Mouse (Mus musculus): ENCODE results near the gene Zbtb48. TPM values are rescaled to one million over a fixed set of nuclear protein-coding genes. Genes with fewer than 3 reads are reported as not detected.

Gene Zbtb48
- polyA plus RNA-seq, 1 experiment from 2014 or later: 23.7 TPM

DNA sequence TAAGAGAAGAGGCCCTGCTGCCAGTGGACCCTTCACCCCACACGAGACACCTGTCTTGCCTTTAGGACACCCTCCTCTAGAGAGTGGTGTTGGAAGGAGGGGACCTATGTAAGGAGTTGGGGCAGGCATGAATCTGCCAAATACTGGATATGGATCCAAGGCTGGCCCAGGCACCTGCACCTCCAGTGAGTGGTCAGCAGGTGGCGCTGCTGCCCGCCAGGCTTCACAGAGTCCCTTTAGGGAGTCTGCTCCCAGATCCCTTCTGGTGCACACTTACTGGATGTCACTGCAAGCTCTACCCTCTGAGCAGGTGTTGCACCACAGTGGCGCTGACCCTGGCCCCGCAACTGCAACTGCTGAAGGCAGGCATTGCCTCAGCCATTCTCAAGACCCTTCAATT lies 46.1 kb downstream of the Zbtb48 start:
- 13% methylated on average over 5 of the region's 5 CpGs for WGBS
- Histone ChIP-seq H3K9ac (no peak overlapping the region), H3K27ac (no peak overlapping the region), H3K9me3 (no peaks in the 10 kb centered on the region), H3K36me3 (replicated peaks) (peaks cover 57% of the 10 kb centered on the region), H3K27me3 (no peaks in the 10 kb centered on the region), H3K4me1 (peaks cover 21% of the 10 kb centered on the region), H3K4me2 (no peak overlapping the region), H3K4me3 (replicated peaks) (no peak overlapping the region)
- peak; percentile 62 for ATAC-seq (ENCODE audit: low FRiP score)

DNA sequence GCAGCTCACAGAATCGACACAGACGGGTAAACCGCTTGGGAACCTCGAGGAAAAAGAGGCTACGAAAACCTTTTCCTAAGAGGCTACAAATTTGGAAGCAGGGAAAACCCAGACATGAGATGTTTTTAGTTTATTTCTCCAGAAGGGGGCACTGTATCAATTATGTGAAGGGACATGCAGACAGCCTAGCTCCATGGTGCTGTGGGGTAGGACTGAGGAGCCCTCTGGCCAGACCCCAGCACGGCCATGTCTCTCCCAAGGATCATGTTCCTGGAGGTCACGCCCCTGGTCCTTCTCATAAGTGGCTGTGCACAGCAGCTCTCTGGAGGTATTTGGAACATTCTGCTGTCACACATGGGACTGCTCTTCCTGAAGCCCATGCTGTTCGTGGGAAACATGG lies 46.8 kb downstream of the Zbtb48 start:
- Histone ChIP-seq H3K4me3 (replicated peaks) (no peak overlapping the region), H3K4me1 (peaks cover 15% of the 10 kb centered on the region), H3K4me2 (no peak overlapping the region), H3K27ac (no peak overlapping the region), H3K9me3 (no peaks in the 10 kb centered on the region), H3K27me3 (no peaks in the 10 kb centered on the region), H3K9ac (no peak overlapping the region), H3K36me3 (replicated peaks) (peaks cover 60% of the 10 kb centered on the region)
- 78% methylated on average over 8 of the region's 8 CpGs for WGBS
- no peak for ATAC-seq (ENCODE audit: low FRiP score)

DNA sequence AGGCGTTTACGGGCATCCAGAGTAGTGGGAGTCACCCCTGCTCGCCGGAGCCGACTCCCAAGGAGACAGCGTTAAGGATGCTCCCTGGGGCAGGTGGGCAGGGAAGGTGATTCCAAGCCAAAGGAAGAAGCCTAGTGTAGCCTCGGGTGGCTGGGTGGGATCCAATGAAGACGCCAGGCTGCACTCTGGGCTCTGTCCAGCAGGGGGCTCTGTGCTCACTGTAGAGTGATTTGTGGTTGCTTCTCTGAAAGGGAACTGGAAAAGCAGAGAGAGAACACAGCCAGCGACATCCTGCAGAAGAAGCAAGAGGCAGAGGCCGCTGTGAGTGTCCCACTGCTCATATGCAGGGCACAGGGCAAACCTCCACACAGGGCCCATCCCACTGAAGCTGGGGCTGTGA lies 49.7 kb downstream of the Zbtb48 start:
- Histone ChIP-seq H3K9ac (no peak overlapping the region), H3K4me2 (no peak overlapping the region), H3K27ac (no peak overlapping the region), H3K9me3 (peaks cover 6% of the 10 kb centered on the region; the same call in 1 of the 2 replicates), H3K27me3 (no peaks in the 10 kb centered on the region), H3K4me1 (peaks cover 4% of the 10 kb centered on the region), H3K36me3 (replicated peaks) (peaks cover 75% of the 10 kb centered on the region), H3K4me3 (replicated peaks) (no peak overlapping the region)
- WGBS: 49% methylated on average over 10 of the region's 10 CpGs
- peak; percentile 9; the same call in 1 of the 2 replicates for ATAC-seq (ENCODE audit: low FRiP score)

DNA sequence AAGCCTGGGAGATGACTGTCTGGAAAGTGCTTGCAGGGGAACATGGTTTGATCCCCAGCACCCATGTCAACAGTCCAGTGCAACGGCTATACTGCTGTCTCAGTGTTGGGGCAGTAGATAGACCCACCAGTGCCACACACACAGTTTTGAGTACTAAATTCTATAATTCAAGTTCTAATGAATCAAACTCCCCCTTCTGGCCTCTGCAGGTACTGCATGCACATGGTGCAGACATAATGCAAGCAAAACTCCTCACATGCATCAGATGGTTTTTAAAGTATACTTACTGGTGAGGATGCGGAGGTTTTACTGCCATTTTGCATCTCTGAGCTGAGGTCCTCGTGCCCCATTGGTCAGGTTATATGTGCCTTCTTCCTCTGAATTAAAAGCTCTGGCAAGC lies 52.0 kb downstream of the Zbtb48 start:
- Histone ChIP-seq H3K36me3 (replicated peaks) (peaks cover 75% of the 10 kb centered on the region), H3K27me3 (no peaks in the 10 kb centered on the region), H3K4me3 (replicated peaks) (no peak overlapping the region), H3K9ac (no peak overlapping the region), H3K4me1 (no peaks in the 10 kb centered on the region), H3K9me3 (peaks cover 6% of the 10 kb centered on the region; the same call in 1 of the 2 replicates), H3K27ac (no peak overlapping the region), H3K4me2 (no peak overlapping the region)
- 91% methylated on average over 3 of the region's 3 CpGs for WGBS
- no peak for ATAC-seq (ENCODE audit: low FRiP score)

DNA sequence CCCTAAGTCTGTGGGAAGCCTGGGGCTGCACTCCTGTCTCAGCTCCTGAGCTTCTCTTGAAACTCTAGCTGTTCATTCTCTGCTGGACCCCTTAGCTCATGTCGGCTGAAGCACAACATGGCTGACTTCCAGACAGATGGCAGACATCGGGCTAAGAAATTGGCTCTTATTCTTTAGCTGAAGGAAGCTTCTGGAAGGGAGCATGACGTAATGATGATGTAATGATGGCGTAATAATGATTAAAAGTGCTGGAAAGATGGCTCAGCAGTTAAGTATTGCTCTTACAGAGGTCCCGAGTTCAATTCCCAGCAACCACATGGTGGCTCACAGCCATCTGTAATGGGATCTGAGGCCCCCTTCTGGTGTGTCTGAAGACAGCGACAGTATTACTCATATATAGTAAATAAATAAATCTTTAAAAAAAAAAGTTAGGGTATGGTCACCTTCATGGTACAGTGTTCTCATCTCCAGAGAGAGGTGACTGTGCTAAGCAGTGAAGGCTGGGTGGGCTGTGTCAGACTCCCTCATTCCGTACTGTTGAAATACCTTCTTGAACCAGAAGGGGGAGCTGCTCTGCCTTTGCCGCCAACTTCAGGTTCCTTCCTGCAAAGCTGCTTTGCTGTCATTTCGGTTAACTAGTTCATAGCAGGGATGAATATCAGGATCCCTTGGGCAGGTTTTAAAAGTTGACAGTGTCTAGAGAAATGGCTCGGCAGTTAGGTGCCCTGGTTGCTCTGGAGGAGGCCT lies 55.1 kb downstream of the Zbtb48 start:
- ATAC-seq (ENCODE audit: low FRiP score): no peak
- Histone ChIP-seq H3K36me3 (replicated peaks) (peaks cover 78% of the 10 kb centered on the region), H3K4me1 (no peaks in the 10 kb centered on the region), H3K27me3 (no peaks in the 10 kb centered on the region), H3K9ac (no peak overlapping the region), H3K9me3 (peaks cover 6% of the 10 kb centered on the region; the same call in 1 of the 2 replicates), H3K4me3 (replicated peaks) (no peak overlapping the region), H3K27ac (no peak overlapping the region), H3K4me2 (no peak overlapping the region)
- WGBS: 69% methylated on average over 10 of the region's 10 CpGs

Other genes with a start within 250 kb of the Zbtb48 start
- gene Camta1, start 165.8 kb downstream of the Zbtb48 start, polyA plus RNA-seq (2016; fragmentation: Nextera tagmentation; extraction: Ambion mirVana): 148 and 164 TPM in 2 replicates
- gene Dnajc11, start 94.0 kb downstream of the Zbtb48 start, polyA plus RNA-seq (2016; fragmentation: Nextera tagmentation; extraction: Ambion mirVana): 83.9 and 89.0 TPM in 2 replicates
- 33.9 and 38.6 TPM in 2 replicates for gene Thap3, start 38.7 kb downstream of the Zbtb48 start, polyA plus RNA-seq (2016; fragmentation: Nextera tagmentation; extraction: Ambion mirVana)
- gene Phf13, start 31.4 kb downstream of the Zbtb48 start, polyA plus RNA-seq (2016; fragmentation: Nextera tagmentation; extraction: Ambion mirVana): 24.4 and 27.4 TPM in 2 replicates
- 5.3 and 5.5 TPM in 2 replicates for gene Klhl21, start 18.9 kb downstream of the Zbtb48 start, polyA plus RNA-seq (2016; fragmentation: Nextera tagmentation; extraction: Ambion mirVana)
- 0.55 and 0.78 TPM in 2 replicates for gene Tas1r1, start 10.9 kb upstream of the Zbtb48 start, polyA plus RNA-seq (2016; fragmentation: Nextera tagmentation; extraction: Ambion mirVana)
- 33.3 and 34.1 TPM in 2 replicates for gene Nol9, start 11.7 kb upstream of the Zbtb48 start, polyA plus RNA-seq (2016; fragmentation: Nextera tagmentation; extraction: Ambion mirVana)
- gene Plekhg5, start 44.8 kb upstream of the Zbtb48 start, polyA plus RNA-seq (2016; fragmentation: Nextera tagmentation; extraction: Ambion mirVana): 9.5 and 10.8 TPM in 2 replicates
- gene Tnfrsf25, start 88.3 kb upstream of the Zbtb48 start, polyA plus RNA-seq (2016; fragmentation: Nextera tagmentation; extraction: Ambion mirVana): 0.66 and 0.76 TPM in 2 replicates
- 1.8 and 2.1 TPM in 2 replicates for gene Espn, start 124.7 kb upstream of the Zbtb48 start, polyA plus RNA-seq (2016; fragmentation: Nextera tagmentation; extraction: Ambion mirVana)
- not detected in 2 replicates for gene Hes2, start 131.2 kb upstream of the Zbtb48 start, polyA plus RNA-seq (2016; fragmentation: Nextera tagmentation; extraction: Ambion mirVana)
- gene Acot7, start 150.5 kb upstream of the Zbtb48 start, polyA plus RNA-seq (2016; fragmentation: Nextera tagmentation; extraction: Ambion mirVana): 85.9 and 86.7 TPM in 2 replicates
- gene Gpr153, start 246.6 kb upstream of the Zbtb48 start, polyA plus RNA-seq (2016; fragmentation: Nextera tagmentation; extraction: Ambion mirVana): 5.8 and 6.9 TPM in 2 replicates

Data from forebrain, embryonic 12.5 days (tissue).